ENCODE assay signal across 11 mouse cellular contexts in the genomic region with DNA sequence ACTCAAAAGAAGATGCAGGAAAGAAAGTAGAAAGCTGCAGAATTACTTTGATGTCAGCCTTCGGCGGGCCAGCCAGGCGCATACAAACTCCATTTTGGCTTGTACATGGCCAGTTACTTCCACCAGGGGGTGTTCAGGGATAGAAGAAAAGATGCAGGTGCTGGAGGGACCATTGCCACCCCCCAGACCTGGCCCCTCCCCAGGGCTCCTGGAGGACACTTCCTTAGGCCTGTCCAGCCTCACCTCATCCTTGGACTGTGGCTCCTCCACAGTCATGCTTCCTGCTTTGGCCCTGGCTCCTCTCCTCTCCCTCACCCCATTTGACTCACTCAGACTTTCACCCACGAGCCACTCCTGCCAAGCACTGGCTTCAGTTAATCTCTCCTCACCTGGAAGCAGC. TPM values are rescaled to one million over a fixed set of nuclear protein-coding genes. Genes with fewer than 3 reads are reported as not detected.
DNase-seq lines count a peak whose midpoint lies in the region; ATAC-seq and TF ChIP-seq lines count a peak whose summit lies in the region.
"Had no signal": no experiment of that assay in that cellular context is flagged by ENCODE, and none has a peak within 500 bp of the region (broad histone marks: within the 10 kb centered on the region; RNA-seq: fewer than 3 reads in every experiment).

No protein-coding gene starts in this region.

- no peak overlapping the region for H3K4me3 ChIP-seq in liver, embryonic 14.5 days (ENCODE audit: insufficient read depth in 1 of 2, low read depth in 2 of 2, low read length in 2 of 2)
- no peak overlapping the region for H3K4me3 ChIP-seq in liver, embryonic 11.5 days (ENCODE audit: low read depth, low read length)
- H3K4me3 ChIP-seq in CH12.LX (replicated peaks in 1 of 3; ENCODE audit: low read depth in 2 of 3, low read length in 2 of 3, poor library complexity in 1 of 3) = no peak overlapping the region
- H3K4me3 ChIP-seq in thymus, adult 2 months (ENCODE audit: control insufficient read depth, insufficient read depth, low read length) = no peak overlapping the region
- no peak overlapping the region for H3K4me3 ChIP-seq in forebrain, embryonic 14.5 days (ENCODE audit: low read depth, low read length)
- H3K4me3 ChIP-seq: embryonic facial prominence, embryonic 12.5 days; hindbrain, embryonic 12.5 days had no signal

- H3K27me3 ChIP-seq in liver, embryonic 14.5 days (ENCODE audit: control insufficient read depth, insufficient read depth, low read length) = no peaks in the 10 kb centered on the region
- H3K27me3 ChIP-seq in liver, embryonic 11.5 days (replicated peaks; ENCODE audit: control insufficient read depth, insufficient read depth, low read length) = no peaks in the 10 kb centered on the region
- H3K27me3 ChIP-seq in CH12.LX (replicated peaks) = no peaks in the 10 kb centered on the region
- H3K27me3 ChIP-seq in thymus, adult 2 months (ENCODE audit: control insufficient read depth, insufficient read depth, low read length) = no peaks in the 10 kb centered on the region
- no peaks in the 10 kb centered on the region for H3K27me3 ChIP-seq in forebrain, embryonic 14.5 days (replicated peaks; ENCODE audit: control insufficient read depth, insufficient read depth, low read length)

- no peak for TF ChIP-seq EP300 in liver, embryonic 14.5 days (IDR thresholded peaks at IDR 0.05; ENCODE audit: low read depth)
- TF ChIP-seq EP300 in CH12.LX (IDR thresholded peaks at IDR 0.05; ENCODE audit: low read length) = no peak

- WGBS in liver, embryonic 14.5 days (ENCODE audit: insufficient replicate concordance) = 60% methylated on average over 4 of the region's 4 CpGs
- WGBS in liver, embryonic 11.5 days = 66% methylated on average over 4 of the region's 4 CpGs
- WGBS in thymus, adult 2 months = 77% methylated on average over 4 of the region's 4 CpGs
- 64% methylated on average over 4 of the region's 4 CpGs for WGBS in forebrain, embryonic 14.5 days

- H3K4me2 ChIP-seq in liver, embryonic 14.5 days (ENCODE audit: low read depth) = no peak overlapping the region
- H3K4me2 ChIP-seq in liver, embryonic 11.5 days = no peak overlapping the region
- no peak overlapping the region for H3K4me2 ChIP-seq in CH12.LX (ENCODE audit: insufficient read depth, low read depth, poor library complexity, severe bottlenecking)
- no peak overlapping the region for H3K4me2 ChIP-seq in forebrain, embryonic 14.5 days (ENCODE audit: low read length)
- H3K4me2 ChIP-seq: embryonic facial prominence, embryonic 12.5 days; hindbrain, embryonic 12.5 days had no signal

- H3K9ac ChIP-seq in liver, embryonic 14.5 days (replicated peaks) = no peak overlapping the region
- H3K9ac ChIP-seq in liver, embryonic 11.5 days (ENCODE audit: low read depth, low read length) = no peak overlapping the region
- no peak overlapping the region for H3K9ac ChIP-seq in CH12.LX (ENCODE audit: insufficient read depth, low read depth)
- no peak overlapping the region for H3K9ac ChIP-seq in forebrain, embryonic 14.5 days (ENCODE audit: low read length)
- H3K9ac ChIP-seq: embryonic facial prominence, embryonic 12.5 days; hindbrain, embryonic 12.5 days had no signal

- peak; percentile 26 for TF ChIP-seq CTCF in liver, embryonic 14.5 days (IDR thresholded peaks at IDR 0.05; ENCODE audit: low read depth)
- peak; percentile 20 to 72; a peak in 3 of 4 replicates for TF ChIP-seq CTCF in CH12.LX (conservative IDR thresholded peaks at IDR 0.05 in 1 of 2, IDR thresholded peaks at IDR 0.05 in 1 of 2; ENCODE audit: low read depth in 2 of 2, low read length in 2 of 2)
- 0 out of 2 replicates have a peak, but pooled peaks have one; percentile 42 for TF ChIP-seq CTCF in thymus, adult 2 months (IDR thresholded peaks at IDR 0.05; ENCODE audit: borderline replicate concordance, control insufficient read depth, extremely low read depth, insufficient read depth, low read length, poor library complexity)

- peak; percentile 74 for TF ChIP-seq RAD21 in CH12.LX (IDR thresholded peaks at IDR 0.05; ENCODE audit: low read depth, low read length)

- H3K9me3 ChIP-seq in liver, embryonic 14.5 days (ENCODE audit: control insufficient read depth, low read length) = no peaks in the 10 kb centered on the region
- H3K9me3 ChIP-seq in liver, embryonic 11.5 days (ENCODE audit: control insufficient read depth, low read length) = no peaks in the 10 kb centered on the region
- no peaks in the 10 kb centered on the region for H3K9me3 ChIP-seq in CH12.LX (replicated peaks; ENCODE audit: low read length)
- no peaks in the 10 kb centered on the region for H3K9me3 ChIP-seq in forebrain, embryonic 14.5 days (replicated peaks; ENCODE audit: control insufficient read depth, low read length)
- H3K9me3 ChIP-seq: embryonic facial prominence, embryonic 12.5 days; hindbrain, embryonic 12.5 days had no signal

- H3K36me3 ChIP-seq in liver, embryonic 14.5 days (replicated peaks; ENCODE audit: control insufficient read depth, insufficient read depth, low read depth) = no peaks in the 10 kb centered on the region
- H3K36me3 ChIP-seq in liver, embryonic 11.5 days (ENCODE audit: control insufficient read depth, insufficient read depth, low read length) = no peaks in the 10 kb centered on the region
- no peaks in the 10 kb centered on the region for H3K36me3 ChIP-seq in CH12.LX (replicated peaks in 1 of 2; ENCODE audit: control insufficient read depth in 1 of 2, insufficient read depth in 1 of 2, low read length in 1 of 2)
- H3K36me3 ChIP-seq in thymus, adult 2 months (ENCODE audit: control insufficient read depth, insufficient read depth, low read length) = no peaks in the 10 kb centered on the region
- H3K36me3 ChIP-seq in forebrain, embryonic 14.5 days (ENCODE audit: control insufficient read depth, insufficient read depth, low read length) = no peaks in the 10 kb centered on the region
- H3K36me3 ChIP-seq: embryonic facial prominence, embryonic 12.5 days; hindbrain, embryonic 12.5 days had no signal

- no peak for ATAC-seq in liver, embryonic 14.5 days (ENCODE audit: insufficient read depth)
- no peak for ATAC-seq in liver, embryonic 11.5 days (replicated peaks; ENCODE audit: low FRiP score)
- no peak for ATAC-seq in forebrain, embryonic 14.5 days

- dilution Hi-C loops in CH12.LX (cut with MboI; ENCODE audit: extremely low pct_ligation_motif_present, extremely low pct_unique_long_range_greater_than_20kb, low sequenced_read_pairs) = loop anchor here (25.0 kb wide), 1 partner anchor 172 kb away; no protein-coding TSS in a partner anchor

- no peak overlapping the region for H3K27ac ChIP-seq in liver, embryonic 14.5 days
- no peak overlapping the region for H3K27ac ChIP-seq in liver, embryonic 11.5 days (ENCODE audit: low read depth, low read length)
- H3K27ac ChIP-seq in CH12.LX (ENCODE audit: insufficient read depth, low read depth) = no peak overlapping the region
- H3K27ac ChIP-seq in thymus, adult 2 months (ENCODE audit: control insufficient read depth, insufficient read depth, low read length) = no peak overlapping the region
- H3K27ac ChIP-seq in forebrain, embryonic 14.5 days (ENCODE audit: low read depth, low read length) = no peak overlapping the region
- H3K27ac ChIP-seq: embryonic facial prominence, embryonic 12.5 days; hindbrain, embryonic 12.5 days had no signal

- in situ Hi-C loops in CH12.LX (cut with MboI; ENCODE audit: low pct_ligation_motif_present, low pct_unique_long_range_greater_than_20kb, low sequenced_read_pairs) = no loop called here

- H3K79me2 ChIP-seq in CH12.LX (replicated peaks; ENCODE audit: control insufficient read depth, extremely low read depth, insufficient read depth, poor library complexity, severe bottlenecking) = no peaks in the 10 kb centered on the region

- no peak for DNase-seq in liver, embryonic 14.5 days (ENCODE audit: low read depth in 3 of 3, low spot score in 3 of 3)
- no peak for DNase-seq in liver, embryonic 11.5 days (ENCODE audit: low spot score)
- DNase-seq in CH12.LX (ENCODE audit: extremely low read depth) (peak; percentile 42), R1 (ENCODE audit: low read depth, low spot score) (peak; percentile 70)
- DNase-seq in thymus, adult 2 months = peak; percentile 42
- no peak for DNase-seq in forebrain, embryonic 14.5 days (ENCODE audit: low spot score)
- no peak for DNase-seq in cerebellum, postnatal 4 days (ENCODE audit: low spot score in 2 of 2)
- DNase-seq in cerebellum, adult 9-11 months = no peak
- DNase-seq: lung, adult 2 months had no signal

- no peaks in the 10 kb centered on the region for H3K4me1 ChIP-seq in liver, embryonic 14.5 days (replicated peaks; ENCODE audit: control insufficient read depth in 2 of 2, insufficient read depth in 2 of 2, low read length in 1 of 2)
- H3K4me1 ChIP-seq in liver, embryonic 11.5 days (replicated peaks; ENCODE audit: control insufficient read depth, insufficient read depth, low read length) = peaks cover 3% of the 10 kb centered on the region; the same call in 1 of the 2 replicates
- H3K4me1 ChIP-seq in CH12.LX (ENCODE audit: control insufficient read depth in 1 of 2, insufficient read depth in 2 of 2) = peaks cover 4 to 34% of the 10 kb centered on the region in 2 experiments; a peak in 3 of 4 replicates
- H3K4me1 ChIP-seq in thymus, adult 2 months (replicated peaks; ENCODE audit: control insufficient read depth, insufficient read depth, low read length) = 0 out of 2 replicates have a peak, but pooled peaks cover 4% of the 10 kb centered on the region
- H3K4me1 ChIP-seq in forebrain, embryonic 14.5 days (ENCODE audit: control insufficient read depth, insufficient read depth, low read length) = peaks cover 5% of the 10 kb centered on the region; the same call in 1 of the 2 replicates

- no peak for TF ChIP-seq POLR2A in CH12.LX (IDR thresholded peaks at IDR 0.05; ENCODE audit: low read depth, low read length)
- TF ChIP-seq POLR2A in thymus, adult 2 months (IDR thresholded peaks at IDR 0.05; ENCODE audit: control insufficient read depth, extremely low read depth, insufficient read depth, low read length, poor library complexity) = no peak

TF ChIP-seq in CH12.LX, 34 proteins besides CTCF, POLR2A, EP300 and RAD21 (continues in another document):
- TF ChIP-seq TCF12 (IDR thresholded peaks at IDR 0.05; ENCODE audit: low read depth, low read length) (no peak), ELF1 (IDR thresholded peaks at IDR 0.05; ENCODE audit: low read depth, low read length) (no peak), ZC3H11A (IDR thresholded peaks at IDR 0.05; ENCODE audit: low read depth, low read length) (peak; percentile 31; the same call in 1 of the 2 replicates), NELFE (IDR thresholded peaks at IDR 0.05; ENCODE audit: low read depth, low read length) (no peak), JUND (conservative IDR thresholded peaks at IDR 0.05; ENCODE audit: low read depth, low read length) (no peak)

RNA-seq across cellular contexts. Expression of a gene that starts 59.7 kb away (rescaled TPM):
- 2.3 and 2.9 TPM in 2 replicates for polyA plus RNA-seq in liver, embryonic 14.5 days (2012; rRNA removed)
- polyA plus RNA-seq in liver, embryonic 14.5 days (2014; fragmentation: Nextera tagmentation; extraction: Ambion mirVana) = 6.7 and 7.1 TPM in 2 replicates
- 19.3 and 21.3 TPM in 2 replicates for polyA plus RNA-seq in liver, embryonic 11.5 days (2014; fragmentation: Nextera tagmentation; extraction: Ambion mirVana)
- total RNA-seq in CH12.LX (2012; rRNA removed) (20.7 and 23.0 TPM in 2 replicates), CH12.LX (2014; rRNA removed) (39.5 and 40.4 TPM in 2 replicates)
- polyA plus RNA-seq in CH12.LX (2012; ENCODE audit: insufficient read length, low read depth) = 15.4 and 17.2 TPM in 2 replicates
- polyA plus RNA-seq in thymus, adult 2 months (2012; rRNA removed) = 6.2 TPM in 2 replicates
- 26.7 and 28.4 TPM in 2 replicates for polyA plus RNA-seq in forebrain, embryonic 14.5 days (2014; fragmentation: Nextera tagmentation; extraction: Ambion mirVana)

Comparison
In these comparisons a context has a peak if more than half of its experiments do, and no peak if none do; other contexts are left out.
1. DNase-seq: peak in CH12.LX (single experiment), R1 (single experiment) and thymus, adult 2 months (single experiment); none in liver, embryonic 14.5 days (0 of 3), liver, embryonic 11.5 days (single experiment), forebrain, embryonic 14.5 days (single experiment), cerebellum, postnatal 4 days (0 of 2) and cerebellum, adult 9-11 months (single experiment).
2. Peak in every context shown above with its lines, with median percentiles within 50 percentile points of each other: CTCF ChIP-seq.